Mouse (Mus musculus): Measurements from ENCODE around the gene Trim17.

Trim17 gene

DNA sequence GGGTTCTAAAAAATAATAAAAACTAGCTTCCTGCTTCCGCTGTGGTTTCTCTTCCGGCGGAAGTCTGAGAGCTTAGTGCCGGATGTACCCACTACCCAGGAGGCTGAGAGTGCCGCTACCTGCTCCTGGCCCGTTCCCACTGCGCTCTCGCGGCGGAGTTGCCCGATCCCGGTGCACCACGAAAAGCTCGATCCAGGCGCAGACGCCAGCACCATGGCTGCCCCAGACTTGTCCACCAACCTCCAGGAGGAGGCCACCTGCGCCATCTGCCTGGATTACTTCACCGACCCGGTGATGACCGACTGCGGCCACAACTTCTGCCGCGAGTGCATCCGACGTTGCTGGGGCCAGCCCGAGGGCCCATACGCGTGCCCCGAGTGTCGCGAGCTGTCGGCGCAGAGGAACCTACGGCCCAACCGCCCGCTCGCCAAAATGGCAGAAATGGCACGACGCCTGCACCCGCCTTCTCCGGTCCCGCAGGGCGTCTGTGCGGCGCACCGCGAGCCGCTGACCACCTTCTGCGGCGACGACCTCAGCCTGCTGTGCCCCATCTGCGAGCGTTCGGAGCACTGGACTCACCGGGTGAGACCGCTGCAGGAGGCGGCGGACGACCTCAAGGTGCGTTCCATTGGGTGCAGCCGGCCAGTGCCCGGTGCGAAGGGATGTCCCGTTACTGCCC, 23.7 kb downstream of the Trim17 start, which contains the start of gene Trim11:
Trim11 (plus strand) TSS at position 67 of the 679 bp plus-strand sequence.
- peak within 1 kb of the TSS; percentile 93 for H3K4me3 ChIP-seq (replicated peaks; ENCODE audit: low read length)
- peaks cover 49% of the 10 kb centered on the region for H3K36me3 ChIP-seq (ENCODE audit: insufficient read depth, low read length)
- no peaks in the 10 kb centered on the region for H3K9me3 ChIP-seq (ENCODE audit: low read length)
- peaks cover 70% of the 10 kb centered on the region for H3K4me1 ChIP-seq (replicated peaks; ENCODE audit: low read depth, low read length)
- H3K27me3 ChIP-seq (ENCODE audit: insufficient read depth, low read length): 0 out of 2 replicates have a peak, but pooled peaks cover 2% of the 10 kb centered on the region
- no peak for TF ChIP-seq POU5F1 (IDR thresholded peaks at IDR 0.05; ENCODE audit: borderline replicate concordance, low read length)
- no peak for TF ChIP-seq NANOG (IDR thresholded peaks at IDR 0.05; ENCODE audit: borderline replicate concordance, low read length)
- no peak for TF ChIP-seq CTCF (conservative IDR thresholded peaks at IDR 0.05; ENCODE audit: low read length)

DNA sequence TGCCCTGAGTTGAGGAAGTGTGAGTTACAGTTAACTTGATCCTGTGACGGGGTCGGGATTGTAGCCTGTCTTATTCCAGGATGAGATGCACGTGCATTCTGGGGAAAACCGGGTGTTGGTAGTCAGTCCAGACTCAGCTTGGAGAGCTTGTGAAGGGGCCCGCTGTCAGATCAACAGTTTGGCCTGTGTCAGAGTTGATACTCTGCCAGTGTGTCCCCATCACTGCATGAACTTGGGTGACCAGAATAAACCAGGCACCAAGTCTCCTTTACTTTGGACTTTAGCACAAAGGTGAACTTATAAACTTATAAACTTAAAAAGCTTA, 24.2 kb downstream of the Trim17 start:
- H3K4me1 ChIP-seq (replicated peaks; ENCODE audit: low read depth, low read length): peaks cover 70% of the 10 kb centered on the region
- H3K4me3 ChIP-seq (replicated peaks; ENCODE audit: low read length): peak overlapping the region; percentile 93
- 0 out of 2 replicates have a peak, but pooled peaks cover 2% of the 10 kb centered on the region for H3K27me3 ChIP-seq (ENCODE audit: insufficient read depth, low read length)
- peaks cover 52% of the 10 kb centered on the region for H3K36me3 ChIP-seq (ENCODE audit: insufficient read depth, low read length)
- no peaks in the 10 kb centered on the region for H3K9me3 ChIP-seq (ENCODE audit: low read length)
- TF ChIP-seq CTCF (conservative IDR thresholded peaks at IDR 0.05; ENCODE audit: low read length) (no peak), POU5F1 (IDR thresholded peaks at IDR 0.05; ENCODE audit: borderline replicate concordance, low read length) (no peak), NANOG (IDR thresholded peaks at IDR 0.05; ENCODE audit: borderline replicate concordance, low read length) (no peak)

- Histone ChIP-seq H3K27me3 (ENCODE audit: insufficient read depth, low read length) (0 out of 2 replicates have a peak, but pooled peaks cover 2% of the 10 kb centered on the region), H3K4me3 (replicated peaks; ENCODE audit: low read length) (peak overlapping the region; percentile 93), H3K9me3 (ENCODE audit: low read length) (no peaks in the 10 kb centered on the region), H3K36me3 (ENCODE audit: insufficient read depth, low read length) (peaks cover 57% of the 10 kb centered on the region), H3K4me1 (replicated peaks; ENCODE audit: low read depth, low read length) (peaks cover 64% of the 10 kb centered on the region)
- TF ChIP-seq NANOG (IDR thresholded peaks at IDR 0.05; ENCODE audit: borderline replicate concordance, low read length): no peak
- TF ChIP-seq POU5F1 (IDR thresholded peaks at IDR 0.05; ENCODE audit: borderline replicate concordance, low read length): no peak
- no peak for TF ChIP-seq CTCF (conservative IDR thresholded peaks at IDR 0.05; ENCODE audit: low read length)
These were observed 24.7 kb downstream of the Trim17 start for GRCm38 (mm10) chr11:58979183-58979582.

DNA sequence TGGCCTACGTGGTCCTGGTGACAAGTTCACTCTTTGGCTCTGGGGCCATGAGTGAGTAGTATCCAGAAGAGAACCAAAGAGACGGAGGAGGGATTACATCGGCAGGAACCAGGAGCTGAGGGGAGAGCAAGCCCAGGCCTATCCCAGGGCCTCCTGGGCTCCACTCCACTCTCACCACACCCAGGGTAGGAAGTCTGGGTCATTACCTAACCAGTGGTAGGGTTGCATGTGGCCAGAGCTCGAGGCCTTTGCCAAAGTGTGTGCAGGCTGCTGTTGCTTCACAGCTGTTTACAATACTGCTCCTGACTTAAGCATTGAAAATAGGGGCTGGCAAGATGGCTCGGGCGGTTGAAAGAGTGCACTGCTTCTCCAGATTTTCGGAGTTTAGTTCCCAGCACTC, 25.2 kb downstream of the Trim17 start:
- Histone ChIP-seq H3K27me3 (ENCODE audit: insufficient read depth, low read length) (0 out of 2 replicates have a peak, but pooled peaks cover 2% of the 10 kb centered on the region), H3K4me1 (replicated peaks; ENCODE audit: low read depth, low read length) (peaks cover 61% of the 10 kb centered on the region), H3K4me3 (replicated peaks; ENCODE audit: low read length) (peak overlapping the region; percentile 93), H3K36me3 (ENCODE audit: insufficient read depth, low read length) (peaks cover 59% of the 10 kb centered on the region), H3K9me3 (ENCODE audit: low read length) (no peaks in the 10 kb centered on the region)
- TF ChIP-seq NANOG (IDR thresholded peaks at IDR 0.05; ENCODE audit: borderline replicate concordance, low read length): no peak
- no peak for TF ChIP-seq CTCF (conservative IDR thresholded peaks at IDR 0.05; ENCODE audit: low read length)
- no peak for TF ChIP-seq POU5F1 (IDR thresholded peaks at IDR 0.05; ENCODE audit: borderline replicate concordance, low read length)

DNA sequence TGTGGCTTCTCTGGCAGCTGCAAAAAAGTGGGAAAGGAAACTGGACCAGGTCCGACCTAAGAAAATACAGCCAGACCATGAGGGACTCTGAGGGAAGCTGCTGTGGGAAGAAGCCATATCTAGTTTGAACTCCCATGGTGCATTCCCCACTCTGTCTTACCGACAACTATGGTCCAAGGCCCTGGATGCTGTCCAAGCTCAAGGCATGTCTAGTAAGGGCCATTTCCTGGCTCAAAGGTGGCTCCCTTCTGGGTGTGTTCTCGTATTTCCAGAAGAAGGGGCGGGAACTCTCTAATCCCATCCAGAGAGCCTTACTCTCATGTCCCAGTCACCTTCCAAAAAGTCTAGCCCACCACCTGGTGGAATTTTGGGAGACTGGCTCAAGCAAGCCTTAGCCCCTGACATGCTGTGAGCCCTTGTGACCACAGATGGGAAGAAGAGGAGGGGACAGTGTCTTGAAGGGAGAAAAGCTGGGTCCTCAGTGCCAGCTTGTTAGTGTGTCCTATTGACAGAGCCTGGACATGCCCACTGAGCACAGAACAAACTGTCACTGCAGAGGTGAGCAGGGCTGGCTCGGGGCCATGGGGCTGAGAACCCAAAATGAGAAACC, 26.0 kb downstream of the Trim17 start:
- TF ChIP-seq NANOG (IDR thresholded peaks at IDR 0.05; ENCODE audit: borderline replicate concordance, low read length) (no peak), CTCF (conservative IDR thresholded peaks at IDR 0.05; ENCODE audit: low read length) (no peak), POU5F1 (IDR thresholded peaks at IDR 0.05; ENCODE audit: borderline replicate concordance, low read length) (no peak)
- Histone ChIP-seq H3K27me3 (ENCODE audit: insufficient read depth, low read length) (0 out of 2 replicates have a peak, but pooled peaks cover 2% of the 10 kb centered on the region), H3K4me1 (replicated peaks; ENCODE audit: low read depth, low read length) (peaks cover 54% of the 10 kb centered on the region), H3K9me3 (ENCODE audit: low read length) (no peaks in the 10 kb centered on the region), H3K4me3 (replicated peaks; ENCODE audit: low read length) (peak overlapping the region; percentile 93), H3K36me3 (ENCODE audit: insufficient read depth, low read length) (peaks cover 63% of the 10 kb centered on the region)

DNA sequence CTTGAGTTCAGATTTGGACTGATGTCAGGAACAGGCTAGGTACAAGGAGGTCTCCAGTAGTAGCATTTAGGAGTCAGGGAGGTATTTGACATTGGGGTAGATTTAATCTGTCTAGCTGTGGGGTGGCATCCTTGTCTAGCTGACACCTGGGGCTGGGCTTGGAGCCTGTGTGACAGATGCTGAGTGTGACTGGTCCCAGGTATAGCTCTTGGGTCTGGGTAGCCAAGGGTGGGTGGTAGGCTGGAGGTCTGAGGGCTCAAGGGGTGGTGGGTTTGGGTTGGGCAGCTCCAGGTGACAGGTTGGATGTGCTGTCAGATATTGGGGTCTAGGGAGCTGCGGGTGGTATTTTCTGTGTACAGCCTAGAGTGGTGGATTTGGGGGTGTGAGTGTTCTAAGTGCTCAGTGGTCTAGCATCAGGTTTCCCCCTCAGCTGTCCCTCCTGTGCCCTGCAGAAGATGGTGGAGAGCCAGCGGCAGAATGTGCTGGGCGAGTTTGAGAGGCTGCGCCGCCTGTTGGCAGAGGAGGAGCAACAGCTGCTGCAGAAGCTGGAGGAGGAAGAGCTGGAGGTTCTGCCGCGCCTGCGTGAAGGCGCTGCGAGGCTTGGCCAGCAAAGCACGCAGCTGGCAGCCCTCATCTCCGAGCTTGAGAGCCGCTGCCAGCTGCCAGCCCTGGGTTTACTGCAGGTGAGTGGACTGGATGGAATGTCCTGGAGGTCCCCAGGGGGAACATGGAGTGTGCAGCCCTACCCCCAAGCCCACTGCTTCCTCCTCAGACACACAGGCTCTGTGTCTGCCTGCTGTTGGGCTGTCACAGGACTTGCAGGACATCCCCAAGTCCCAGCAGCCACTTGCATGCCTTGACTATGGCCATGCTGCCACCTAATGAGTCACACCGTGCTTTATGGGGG, 27.3 kb downstream of the Trim17 start:
- Histone ChIP-seq H3K4me3 (replicated peaks; ENCODE audit: low read length) (no peak overlapping the region), H3K27me3 (ENCODE audit: insufficient read depth, low read length) (0 out of 2 replicates have a peak, but pooled peaks cover 2% of the 10 kb centered on the region), H3K36me3 (ENCODE audit: insufficient read depth, low read length) (peaks cover 70% of the 10 kb centered on the region), H3K9me3 (ENCODE audit: low read length) (no peaks in the 10 kb centered on the region), H3K4me1 (replicated peaks; ENCODE audit: low read depth, low read length) (peaks cover 54% of the 10 kb centered on the region)
- TF ChIP-seq POU5F1 (IDR thresholded peaks at IDR 0.05; ENCODE audit: borderline replicate concordance, low read length): no peak
- TF ChIP-seq CTCF (conservative IDR thresholded peaks at IDR 0.05; ENCODE audit: low read length): peak; percentile 61
- TF ChIP-seq NANOG (IDR thresholded peaks at IDR 0.05; ENCODE audit: borderline replicate concordance, low read length): no peak

- Histone ChIP-seq H3K4me3 (replicated peaks; ENCODE audit: low read length) (no peak overlapping the region), H3K36me3 (ENCODE audit: insufficient read depth, low read length) (peaks cover 78% of the 10 kb centered on the region), H3K9me3 (ENCODE audit: low read length) (no peaks in the 10 kb centered on the region), H3K4me1 (replicated peaks; ENCODE audit: low read depth, low read length) (peaks cover 60% of the 10 kb centered on the region), H3K27me3 (ENCODE audit: insufficient read depth, low read length) (0 out of 2 replicates have a peak, but pooled peaks cover 2% of the 10 kb centered on the region)
- TF ChIP-seq POU5F1 (IDR thresholded peaks at IDR 0.05; ENCODE audit: borderline replicate concordance, low read length): no peak
- no peak for TF ChIP-seq NANOG (IDR thresholded peaks at IDR 0.05; ENCODE audit: borderline replicate concordance, low read length)
- TF ChIP-seq CTCF (conservative IDR thresholded peaks at IDR 0.05; ENCODE audit: low read length): no peak
These were observed 28.1 kb downstream of the Trim17 start for GRCm38 (mm10) chr11:58982471-58983097.

All from E14TG2a.4 (cell line).